Mouse (Mus musculus): ENCODE measurements at regions not wholly inside any gene's neighbourhood (a gene's known extent, or its start where the extent isn't known, plus 50 kb on each side); places are given as distances from the start of the nearest gene placed in this dataset.
"Not testable (repeated sequence)": the region's sequence is repeated elsewhere in the genome, so short reads cannot be mapped to it uniquely, and the experiment has no call there.

DNA sequence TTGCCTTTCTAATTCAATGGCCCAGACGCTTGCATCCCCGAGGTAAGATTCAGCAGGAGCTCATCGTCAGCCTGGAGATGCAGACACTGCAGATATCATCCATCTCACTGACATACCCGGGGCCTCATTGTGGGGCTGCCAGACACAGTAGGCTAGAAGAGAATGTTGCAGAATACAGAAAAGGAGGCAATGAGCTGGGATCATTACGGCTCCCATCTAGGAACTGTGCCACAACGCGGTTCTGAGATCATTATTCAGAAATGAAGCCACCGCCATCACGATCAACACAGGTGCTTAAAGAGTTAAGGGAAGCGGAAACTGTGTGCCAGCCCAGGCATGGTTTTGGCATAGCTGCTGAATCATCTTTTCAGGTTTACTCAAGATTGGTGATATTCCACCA, 158.1 kb upstream of the Gm11146 start:
- Histone ChIP-seq H3K4me1 (ENCODE audit: control insufficient read depth, insufficient read depth, low read length) (no peaks in the 10 kb centered on the region; the same call in 1 of the 2 replicates), H3K9ac (ENCODE audit: low read length) (peak overlapping the region; percentile 14; the same call in 1 of the 2 replicates), H3K4me2 (ENCODE audit: low read depth) (no peak overlapping the region), H3K27me3 (ENCODE audit: control insufficient read depth, insufficient read depth, low read length) (no peaks in the 10 kb centered on the region), H3K9me3 (ENCODE audit: control insufficient read depth, low read length) (no peaks in the 10 kb centered on the region), H3K27ac (ENCODE audit: low read depth, low read length) (peak overlapping the region; percentile 58; the same call in 1 of the 2 replicates), H3K4me3 (ENCODE audit: low read depth, low read length) (no peak overlapping the region), H3K36me3 (ENCODE audit: control insufficient read depth, insufficient read depth, low read length) (no peaks in the 10 kb centered on the region)
- DNase-seq (ENCODE audit: low spot score), result peak; percentile 68
- 57% methylated on average over 10 of the region's 10 CpGs for WGBS
- ATAC-seq (ENCODE audit: insufficient read depth, low FRiP score, low TSS enrichment), result 0 out of 2 replicates have a peak, but pooled peaks have one; percentile 65

DNA sequence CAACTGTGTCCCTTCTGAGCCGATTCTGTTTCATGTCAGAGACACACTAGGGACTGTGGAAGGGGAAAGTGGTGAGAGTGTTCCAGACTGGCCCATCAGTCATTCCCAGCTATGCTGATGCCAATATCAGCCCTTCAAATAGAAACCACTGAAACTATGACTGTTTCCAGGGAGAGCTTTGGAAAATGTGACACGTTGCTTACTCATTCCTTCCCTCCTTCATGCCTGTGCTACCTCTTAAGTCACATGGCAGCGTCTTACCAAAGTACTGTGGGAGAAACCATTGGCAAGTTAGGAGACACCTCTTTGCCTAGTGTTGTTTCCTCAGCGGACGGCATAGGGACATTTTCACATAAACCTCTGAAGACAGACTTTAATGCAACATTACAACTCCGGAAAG, 153.0 kb upstream of the Gm11146 start:
- no peak overlapping the region for H3K27ac ChIP-seq (ENCODE audit: low read depth, low read length)
- H3K4me3 ChIP-seq (ENCODE audit: low read depth, low read length), result no peak overlapping the region
- no peaks in the 10 kb centered on the region for H3K4me1 ChIP-seq (ENCODE audit: control insufficient read depth, insufficient read depth, low read length)
- H3K4me2 ChIP-seq (ENCODE audit: low read depth), result no peak overlapping the region
- no peak overlapping the region for H3K9ac ChIP-seq (ENCODE audit: low read length)
- DNase-seq (ENCODE audit: low spot score) (no peak), ATAC-seq (ENCODE audit: insufficient read depth, low FRiP score, low TSS enrichment) (no peak)
- H3K27me3 ChIP-seq (ENCODE audit: control insufficient read depth, insufficient read depth, low read length), result no peaks in the 10 kb centered on the region
- H3K9me3 ChIP-seq (ENCODE audit: control insufficient read depth, low read length), result no peaks in the 10 kb centered on the region
- 88% methylated on average over 6 of the region's 6 CpGs for WGBS
- no peaks in the 10 kb centered on the region for H3K36me3 ChIP-seq (ENCODE audit: control insufficient read depth, insufficient read depth, low read length)

DNA sequence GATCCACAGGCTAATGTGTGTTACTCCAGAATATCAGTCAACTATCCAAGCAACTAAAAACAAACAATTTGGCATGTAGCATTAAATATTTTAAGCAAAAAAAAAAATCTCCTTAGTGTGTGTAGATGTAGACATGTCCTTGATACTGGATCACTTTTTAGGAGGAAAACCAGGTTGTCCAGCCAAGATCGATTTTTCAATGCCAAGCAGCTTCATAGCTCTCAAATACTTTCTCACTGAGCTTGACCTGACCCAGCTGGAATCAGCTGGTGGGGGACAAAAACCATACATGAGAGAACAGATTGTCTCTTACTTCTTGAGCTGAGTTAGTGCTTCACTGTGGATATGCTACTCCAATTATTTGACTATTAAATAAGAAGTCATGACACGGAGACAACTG, 147.6 kb upstream of the Gm11146 start:
- no peaks in the 10 kb centered on the region for H3K36me3 ChIP-seq (ENCODE audit: control insufficient read depth, insufficient read depth, low read length)
- H3K27me3 ChIP-seq (ENCODE audit: control insufficient read depth, insufficient read depth, low read length), result no peaks in the 10 kb centered on the region
- WGBS, result 95% methylated on average over 2 of the region's 2 CpGs
- H3K9ac ChIP-seq (ENCODE audit: low read length), result no peak overlapping the region
- DNase-seq (ENCODE audit: low spot score), result no peak
- no peaks in the 10 kb centered on the region for H3K4me1 ChIP-seq (ENCODE audit: control insufficient read depth, insufficient read depth, low read length)
- H3K9me3 ChIP-seq (ENCODE audit: control insufficient read depth, low read length), result no peaks in the 10 kb centered on the region
- H3K27ac ChIP-seq (ENCODE audit: low read depth, low read length), result no peak overlapping the region
- H3K4me2 ChIP-seq (ENCODE audit: low read depth), result no peak overlapping the region
- no peak for ATAC-seq (ENCODE audit: insufficient read depth, low FRiP score, low TSS enrichment)
- no peak overlapping the region for H3K4me3 ChIP-seq (ENCODE audit: low read depth, low read length)

DNA sequence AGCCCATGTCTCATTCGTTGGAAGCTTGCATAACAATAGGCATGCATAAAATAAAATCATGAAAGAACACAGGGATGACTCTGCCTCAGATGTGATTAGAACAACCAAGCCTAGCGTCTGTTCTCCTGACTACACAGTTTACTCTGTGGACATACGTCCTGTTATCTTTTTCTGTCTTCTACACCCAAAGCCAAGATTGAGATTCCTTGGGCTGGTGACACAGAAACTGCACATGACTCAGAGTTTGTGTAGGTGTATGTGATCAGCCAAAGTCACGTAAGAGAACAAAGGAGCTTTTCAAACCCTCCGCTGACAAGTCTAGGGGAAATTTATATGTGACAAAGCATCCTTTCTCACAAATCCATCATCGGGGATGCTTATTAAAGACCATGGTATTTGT, 141.9 kb upstream of the Gm11146 start:
- no peaks in the 10 kb centered on the region for H3K4me1 ChIP-seq (ENCODE audit: control insufficient read depth, insufficient read depth, low read length)
- H3K9ac ChIP-seq (ENCODE audit: low read length), result no peak overlapping the region
- H3K27ac ChIP-seq (ENCODE audit: low read depth, low read length), result no peak overlapping the region
- ATAC-seq (ENCODE audit: insufficient read depth, low FRiP score, low TSS enrichment), result no peak
- WGBS, result 87% methylated on average over 6 of the region's 6 CpGs
- no peak for DNase-seq (ENCODE audit: low spot score)
- H3K9me3 ChIP-seq (ENCODE audit: control insufficient read depth, low read length), result no peaks in the 10 kb centered on the region
- H3K4me3 ChIP-seq (ENCODE audit: low read depth, low read length), result no peak overlapping the region
- H3K27me3 ChIP-seq (ENCODE audit: control insufficient read depth, insufficient read depth, low read length), result no peaks in the 10 kb centered on the region
- no peak overlapping the region for H3K4me2 ChIP-seq (ENCODE audit: low read depth)
- no peaks in the 10 kb centered on the region for H3K36me3 ChIP-seq (ENCODE audit: control insufficient read depth, insufficient read depth, low read length)

DNA sequence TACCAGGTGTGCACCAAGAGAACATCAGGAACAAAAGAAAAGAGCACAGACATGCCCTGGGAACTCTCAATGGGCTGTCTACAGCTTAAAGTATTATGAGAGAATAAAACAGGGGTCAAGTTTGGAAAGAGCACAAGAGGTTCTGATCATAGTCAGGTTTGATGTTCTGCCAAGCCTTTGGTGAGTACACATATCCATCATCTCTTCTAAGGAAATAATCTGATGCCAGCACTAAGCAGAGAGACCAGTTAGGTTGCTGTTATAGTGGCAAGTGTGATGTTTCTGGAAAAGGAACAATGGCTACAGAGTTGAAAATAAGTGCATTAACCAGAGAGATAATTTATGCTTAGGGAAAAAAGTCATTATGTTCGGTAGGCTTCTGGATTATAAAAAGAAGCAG, 136.9 kb upstream of the Gm11146 start:
- H3K27me3 ChIP-seq (ENCODE audit: control insufficient read depth, insufficient read depth, low read length), result no peaks in the 10 kb centered on the region
- 68% methylated on average over 1 of the region's 1 CpGs for WGBS
- DNase-seq (ENCODE audit: low spot score), result no peak
- H3K4me2 ChIP-seq (ENCODE audit: low read depth), result no peak overlapping the region
- no peak overlapping the region for H3K4me3 ChIP-seq (ENCODE audit: low read depth, low read length)
- no peak overlapping the region for H3K27ac ChIP-seq (ENCODE audit: low read depth, low read length)
- H3K9me3 ChIP-seq (ENCODE audit: control insufficient read depth, low read length), result no peaks in the 10 kb centered on the region
- no peaks in the 10 kb centered on the region for H3K4me1 ChIP-seq (ENCODE audit: control insufficient read depth, insufficient read depth, low read length)
- no peak overlapping the region for H3K9ac ChIP-seq (ENCODE audit: low read length)
- H3K36me3 ChIP-seq (ENCODE audit: control insufficient read depth, insufficient read depth, low read length), result no peaks in the 10 kb centered on the region
- ATAC-seq (ENCODE audit: insufficient read depth, low FRiP score, low TSS enrichment), result no peak

DNA sequence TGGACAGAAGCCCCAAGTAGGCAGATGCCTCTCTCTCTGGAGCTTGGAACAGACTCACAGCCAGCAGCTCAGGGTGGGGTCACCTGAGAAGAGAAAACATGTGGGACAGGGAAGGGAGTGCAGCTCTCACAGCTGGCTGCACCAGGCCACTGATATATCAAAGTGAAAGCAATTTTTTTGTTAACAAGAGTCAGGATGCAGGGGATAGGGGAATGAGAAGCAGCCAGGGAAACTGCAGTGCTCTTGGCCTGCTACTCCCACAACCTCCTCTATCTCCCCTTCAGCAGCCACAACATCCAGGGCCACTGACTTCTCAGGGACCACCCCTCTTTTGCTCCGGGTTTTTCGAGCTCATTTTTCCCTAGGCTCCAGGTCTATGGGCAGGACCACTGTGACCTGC, 117.5 kb upstream of the Gm11146 start:
- ATAC-seq (ENCODE audit: insufficient read depth, low FRiP score, low TSS enrichment), result no peak
- H3K4me2 ChIP-seq (ENCODE audit: low read depth), result no peak overlapping the region
- no peak overlapping the region for H3K4me3 ChIP-seq (ENCODE audit: low read depth, low read length)
- no peaks in the 10 kb centered on the region for H3K36me3 ChIP-seq (ENCODE audit: control insufficient read depth, insufficient read depth, low read length)
- no peak overlapping the region for H3K27ac ChIP-seq (ENCODE audit: low read depth, low read length)
- no peak overlapping the region for H3K9ac ChIP-seq (ENCODE audit: low read length)
- 91% methylated on average over 2 of the region's 2 CpGs for WGBS
- no peaks in the 10 kb centered on the region for H3K9me3 ChIP-seq (ENCODE audit: control insufficient read depth, low read length)
- no peaks in the 10 kb centered on the region for H3K27me3 ChIP-seq (ENCODE audit: control insufficient read depth, insufficient read depth, low read length)
- no peak for DNase-seq (ENCODE audit: low spot score)
- no peaks in the 10 kb centered on the region for H3K4me1 ChIP-seq (ENCODE audit: control insufficient read depth, insufficient read depth, low read length)

DNA sequence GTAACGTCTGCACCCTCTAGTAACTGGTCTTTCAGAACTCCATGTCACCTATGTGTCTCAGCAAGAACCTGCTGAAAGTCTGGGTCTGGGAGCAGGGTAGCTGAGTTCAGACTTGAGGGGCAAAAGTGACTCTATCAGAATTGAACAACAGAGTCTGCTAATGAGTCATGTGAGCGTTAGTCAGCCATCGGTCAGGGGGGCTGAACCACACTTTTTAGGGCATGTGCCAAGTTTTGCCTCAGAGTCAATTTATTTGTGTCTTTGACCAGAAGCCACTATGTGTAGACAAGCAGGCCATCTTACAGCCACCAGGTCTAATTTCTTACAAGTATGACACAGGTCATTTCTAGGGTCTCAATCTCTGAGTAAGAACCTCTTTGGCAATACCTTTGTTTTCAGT, 115.9 kb upstream of the Gm11146 start:
- H3K27ac ChIP-seq (ENCODE audit: low read depth, low read length); H3K4me2 ChIP-seq (ENCODE audit: low read depth); H3K27me3 ChIP-seq (ENCODE audit: control insufficient read depth, insufficient read depth, low read length); H3K9me3 ChIP-seq (ENCODE audit: control insufficient read depth, low read length); H3K9ac ChIP-seq (ENCODE audit: low read length); H3K36me3 ChIP-seq (ENCODE audit: control insufficient read depth, insufficient read depth, low read length); H3K4me1 ChIP-seq (ENCODE audit: control insufficient read depth, insufficient read depth, low read length); DNase-seq (ENCODE audit: low spot score); H3K4me3 ChIP-seq (ENCODE audit: low read depth, low read length); ATAC-seq (ENCODE audit: insufficient read depth, low FRiP score, low TSS enrichment): not testable (repeated sequence)
- 93% methylated on average over 3 of the region's 3 CpGs for WGBS

DNA sequence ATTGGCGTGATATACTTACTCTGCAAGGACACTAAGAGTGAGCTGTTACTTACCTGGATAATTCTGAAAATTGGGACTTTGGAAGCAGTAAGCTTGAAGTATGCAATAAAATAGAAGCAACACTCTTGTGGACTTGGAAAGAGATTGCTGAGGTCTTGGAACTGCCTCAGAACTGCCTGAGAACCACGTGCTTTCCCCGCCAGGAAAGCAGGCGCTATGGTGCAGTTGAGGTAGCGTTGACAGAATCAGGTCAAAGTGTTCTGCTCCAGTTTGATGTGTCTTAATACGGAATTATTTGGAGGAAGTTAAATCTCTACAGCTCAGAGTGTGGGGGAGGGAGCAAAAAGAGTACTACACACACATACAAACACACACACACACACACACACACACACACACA, 102.8 kb upstream of the Gm11146 start:
- Histone ChIP-seq H3K4me3 (ENCODE audit: low read depth, low read length) (no peak overlapping the region), H3K9me3 (ENCODE audit: control insufficient read depth, low read length) (no peaks in the 10 kb centered on the region), H3K4me2 (ENCODE audit: low read depth) (no peak overlapping the region), H3K27me3 (ENCODE audit: control insufficient read depth, insufficient read depth, low read length) (no peaks in the 10 kb centered on the region), H3K27ac (ENCODE audit: low read depth, low read length) (no peak overlapping the region), H3K9ac (ENCODE audit: low read length) (no peak overlapping the region), H3K36me3 (ENCODE audit: control insufficient read depth, insufficient read depth, low read length) (no peaks in the 10 kb centered on the region), H3K4me1 (ENCODE audit: control insufficient read depth, insufficient read depth, low read length) (no peaks in the 10 kb centered on the region)
- DNase-seq (ENCODE audit: low spot score) (no peak), ATAC-seq (ENCODE audit: insufficient read depth, low FRiP score, low TSS enrichment) (no peak)
- 86% methylated on average over 6 of the region's 6 CpGs for WGBS

DNA sequence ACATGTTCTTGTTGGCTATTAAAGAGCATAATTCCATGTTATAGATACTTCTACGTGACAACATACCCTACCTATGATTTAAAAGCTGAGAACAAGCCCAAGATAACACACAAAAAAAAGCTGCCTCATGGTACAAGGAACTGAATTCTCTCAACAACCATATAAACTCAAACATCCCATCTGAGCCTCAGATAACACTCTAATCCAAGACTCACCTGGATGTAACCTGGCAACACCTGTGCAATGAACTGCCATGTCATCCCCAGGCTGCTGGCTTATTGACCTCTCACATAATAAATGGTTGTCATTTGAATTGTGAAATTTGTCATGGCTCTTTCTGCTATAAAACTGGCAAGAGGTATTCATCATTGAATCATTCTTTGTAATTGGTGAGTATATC, 93.5 kb upstream of the Gm11146 start:
- Histone ChIP-seq H3K4me3 (ENCODE audit: low read depth, low read length) (no peak overlapping the region), H3K27ac (ENCODE audit: low read depth, low read length) (no peak overlapping the region), H3K4me1 (ENCODE audit: control insufficient read depth, insufficient read depth, low read length) (no peaks in the 10 kb centered on the region), H3K36me3 (ENCODE audit: control insufficient read depth, insufficient read depth, low read length) (no peaks in the 10 kb centered on the region), H3K9ac (ENCODE audit: low read length) (no peak overlapping the region), H3K27me3 (ENCODE audit: control insufficient read depth, insufficient read depth, low read length) (no peaks in the 10 kb centered on the region), H3K9me3 (ENCODE audit: control insufficient read depth, low read length) (no peaks in the 10 kb centered on the region), H3K4me2 (ENCODE audit: low read depth) (no peak overlapping the region)
- WGBS, result 88% methylated on average over 1 of the region's 1 CpGs
- ATAC-seq (ENCODE audit: insufficient read depth, low FRiP score, low TSS enrichment) (no peak), DNase-seq (ENCODE audit: low spot score) (no peak)
